Mouse (Mus musculus) heart, postnatal 36 days (tissue): Measurements from ENCODE around the gene Vmn2r67. TPM values are rescaled to one million over a fixed set of nuclear protein-coding genes. Genes with fewer than 3 reads are reported as not detected.
"Not testable (repeated sequence)": the region's sequence is repeated elsewhere in the genome, so short reads cannot be mapped to it uniquely, and the experiment has no call there.

Source experiments
- DNase-seq, 2 experiments: peaks; one replicate each; pipeline ENCODE4 v3.0.0; 2021 to 2022
- intact Hi-C: fragments of 180-260 bp; cut with DNase I; formaldehyde crosslinking; loops from one replicate; pipeline ENCODE4 v1.15.1; 2025
- total RNA-seq, 2 experiments: library from RNA; stranded (reverse); gene quantifications; 2 replicates each; pipeline ENCODE4 v1.2.3; 2021

Gene Vmn2r67
- not detected for total RNA-seq

GRCm38 (mm10) chr7:85155898-85156297, at the start of gene Vmn2r67:
Vmn2r67 (minus strand) TSS chr7:85155998.
- no peak for DNase-seq
- intact Hi-C loops: no loop called here

GRCm38 (mm10) chr7:85104531-85104930, 51.3 kb downstream of the Vmn2r67 start:
- DNase-seq, intact Hi-C loops: not testable (repeated sequence)

Other genes with a start within 250 kb of the Vmn2r67 start
- gene Vmn2r65, start 191.9 kb downstream of the Vmn2r67 start, total RNA-seq: not detected
- gene Vmn2r66, start 143.7 kb downstream of the Vmn2r67 start, total RNA-seq: not detected
- not detected for gene Vmn2r68, start 81.8 kb upstream of the Vmn2r67 start, total RNA-seq